Mouse (Mus musculus) frontal cortex, adult (tissue): ENCODE data around the gene Ctnna2.
A peak's percentile ranks its signal among the peaks of the same experiment; 100 is the strongest.

Experiments
- ATAC-seq: cut with Nextera tagmentation; 2 replicates; pipeline ENCODE4 v1.9.2; 2017; ENCODE audit warnings: mild to moderate bottlenecking, moderate library complexity, mixed read lengths; ENCODE audit not compliant: low TSS enrichment

Ctnna2 gene

DNA sequence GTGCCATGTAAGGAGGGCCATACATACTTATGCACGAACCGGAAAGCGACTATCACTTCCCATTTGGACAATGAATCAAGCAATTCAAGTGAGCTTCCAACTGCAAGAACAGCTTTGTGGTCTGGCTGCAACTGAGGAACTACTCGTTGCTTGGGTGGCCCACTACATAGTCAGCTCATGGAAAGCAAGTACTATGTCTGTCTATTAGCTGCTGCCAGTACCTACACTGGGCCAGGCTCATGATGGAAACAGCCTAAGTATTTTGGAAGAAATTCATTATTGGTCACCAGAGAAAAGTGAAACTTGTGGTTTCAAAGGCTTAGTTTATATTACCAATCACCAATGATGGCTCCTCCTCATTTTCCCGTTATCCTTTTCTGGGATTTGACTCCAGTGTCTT is 693.2 kb downstream of the Ctnna2 start:
- no peak for ATAC-seq

GRCm38 (mm10) chr6:77278794-77279193 is 700.7 kb downstream of the Ctnna2 start:
- ATAC-seq = peak; percentile 90

GRCm38 (mm10) chr6:77265163-77265562 is 714.3 kb downstream of the Ctnna2 start:
- no peak for ATAC-seq

DNA sequence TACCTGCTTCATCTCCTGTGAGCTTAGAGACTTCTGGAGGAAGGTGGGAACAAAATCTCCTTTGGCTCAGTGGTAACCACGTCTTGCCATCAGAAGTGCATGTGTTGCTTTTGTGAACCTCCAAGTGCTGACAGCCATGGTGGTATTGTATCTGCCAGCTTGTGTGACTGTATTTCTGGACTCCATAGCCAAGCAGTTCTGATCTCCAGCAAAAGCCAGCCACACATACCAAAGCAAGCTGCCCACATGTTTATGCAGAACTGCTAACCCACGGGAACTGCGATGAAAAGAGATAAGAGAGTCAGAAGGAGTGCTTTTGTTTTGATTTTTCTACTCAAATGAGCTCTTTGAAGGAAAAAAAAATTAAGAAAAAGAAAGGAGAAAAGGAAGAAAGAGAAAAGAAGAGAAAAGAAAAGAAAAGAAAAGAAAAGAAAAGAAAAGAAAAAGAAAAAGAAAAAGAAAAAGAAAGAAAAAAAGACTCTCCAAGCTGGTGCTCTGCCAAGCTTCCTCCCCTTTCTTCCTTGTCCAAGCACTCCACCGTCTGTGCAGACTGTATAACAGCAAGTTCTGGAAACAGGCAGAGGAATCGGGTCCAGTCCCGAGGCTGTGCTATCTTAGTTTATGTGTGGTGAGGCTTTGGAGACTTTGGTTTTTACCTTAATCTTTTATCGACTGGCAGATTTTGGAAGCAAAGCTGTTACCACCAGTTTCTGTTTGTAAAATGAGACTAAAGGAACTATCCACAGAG is 722.0 kb downstream of the Ctnna2 start:
- peak; percentile 89 for ATAC-seq

DNA sequence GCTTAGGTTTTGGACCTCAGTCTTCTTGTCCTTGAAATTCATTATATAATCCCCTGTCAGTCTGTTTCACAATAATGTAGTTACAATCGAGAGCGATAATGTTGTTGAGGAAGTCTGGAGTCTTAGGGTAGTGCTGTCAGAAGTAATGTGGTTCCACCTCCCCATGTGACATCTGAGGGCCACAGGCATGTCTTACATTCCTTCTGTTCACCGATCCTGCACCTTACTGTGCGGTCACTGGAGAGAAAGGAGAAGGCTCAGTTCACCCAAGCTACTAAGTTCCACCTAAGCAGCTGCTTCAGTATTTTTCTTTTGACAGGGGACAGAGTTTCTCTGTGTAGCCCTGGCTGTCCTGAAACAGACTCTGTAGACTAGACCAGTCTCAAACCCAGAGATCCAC is 723.2 kb downstream of the Ctnna2 start:
- ATAC-seq = no peak

GRCm38 (mm10) chr6:77253480-77253879 is 726.0 kb downstream of the Ctnna2 start:
- ATAC-seq = peak; percentile 39

GRCm38 (mm10) chr6:77243541-77244231 is 735.8 kb downstream of the Ctnna2 start:
- peak; percentile 14 for ATAC-seq

- peak; percentile 73 for ATAC-seq
Measured at GRCm38 (mm10) chr6:77242601-77243406, 736.7 kb downstream of the Ctnna2 start, which contains the start of gene Lrrtm1. Gene Lrrtm1, plus strand, starts transcription at chr6:77242689.

DNA sequence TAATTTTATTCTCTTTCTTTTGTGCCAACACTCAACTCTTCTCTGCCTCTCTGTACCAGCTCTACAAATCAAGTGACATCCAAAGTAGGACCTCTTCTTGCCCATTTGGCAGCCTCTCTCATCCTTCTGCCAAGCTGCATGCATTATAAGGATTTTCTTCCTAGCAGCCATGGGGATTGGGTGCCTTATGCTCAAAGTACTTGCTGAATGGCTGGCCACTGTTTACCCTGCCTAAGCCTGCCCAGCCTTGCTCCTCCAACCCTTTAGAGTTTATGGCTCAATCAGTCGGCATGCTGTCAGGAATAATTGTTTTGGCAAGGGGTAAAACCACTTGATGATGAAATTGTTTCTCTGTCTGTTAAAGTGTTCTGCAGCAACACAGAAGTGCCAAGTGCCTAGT is 739.1 kb downstream of the Ctnna2 start:
- peak; percentile 10; the same call in 1 of the 2 replicates for ATAC-seq

DNA sequence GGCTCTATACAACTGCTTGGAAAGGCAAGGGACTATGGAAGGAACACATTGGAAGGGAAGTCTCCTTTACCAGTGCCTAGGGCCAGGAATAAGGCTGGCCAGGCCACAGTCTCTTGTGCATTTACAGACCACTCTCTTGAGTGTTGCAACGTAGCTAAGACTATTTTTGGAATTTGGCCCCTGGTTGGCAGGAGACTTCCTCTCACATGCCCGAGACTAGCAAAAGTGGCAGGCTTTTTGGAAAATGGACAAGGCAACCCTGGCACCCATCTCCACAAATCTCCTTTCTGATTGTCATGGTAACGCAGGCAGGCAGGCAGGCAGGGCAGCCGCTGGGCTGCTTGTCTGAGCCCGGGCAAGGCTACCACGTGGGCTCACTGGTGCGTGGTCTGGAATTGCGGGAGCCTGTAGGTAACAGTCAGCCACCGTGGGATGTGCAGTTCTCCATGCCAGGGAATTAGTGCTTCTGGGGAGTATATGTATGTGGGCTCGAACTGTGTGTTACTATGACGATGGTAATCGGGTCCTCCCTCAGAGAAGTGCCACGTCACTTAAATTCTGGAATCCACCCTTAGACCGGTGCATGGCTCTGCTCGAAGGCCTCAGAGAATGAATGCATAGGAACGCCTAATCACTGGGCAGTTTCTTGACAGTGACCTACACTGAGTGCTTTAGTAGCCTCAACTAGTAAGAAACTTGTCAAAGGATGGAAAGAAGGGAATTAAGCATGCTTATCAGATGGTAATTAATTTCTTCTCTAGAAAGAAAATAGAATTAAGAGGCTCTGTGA is 756.5 kb downstream of the Ctnna2 start:
- peak; percentile 87 for ATAC-seq

GRCm38 (mm10) chr6:77220776-77221175 is 758.7 kb downstream of the Ctnna2 start:
- ATAC-seq = no peak

DNA sequence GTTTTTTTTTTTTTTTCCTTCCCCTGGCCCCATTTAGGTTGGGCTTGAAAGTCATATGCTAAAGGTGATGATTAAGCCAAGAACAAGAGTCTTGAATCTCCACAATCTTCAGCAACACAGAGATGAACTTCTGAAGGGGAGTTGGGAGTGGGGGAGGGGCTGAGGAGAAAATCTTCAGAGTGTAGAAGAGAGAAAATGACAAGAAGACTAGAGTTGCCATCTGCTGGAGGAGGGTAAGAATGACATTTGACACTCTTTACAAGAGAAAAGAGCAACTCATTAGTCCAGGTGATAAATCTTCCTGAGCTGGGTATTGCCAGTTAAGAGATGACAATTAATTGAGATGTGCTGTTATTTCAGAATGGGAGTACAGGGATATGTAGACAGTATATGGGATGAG is 760.6 kb downstream of the Ctnna2 start:
- ATAC-seq = no peak

DNA sequence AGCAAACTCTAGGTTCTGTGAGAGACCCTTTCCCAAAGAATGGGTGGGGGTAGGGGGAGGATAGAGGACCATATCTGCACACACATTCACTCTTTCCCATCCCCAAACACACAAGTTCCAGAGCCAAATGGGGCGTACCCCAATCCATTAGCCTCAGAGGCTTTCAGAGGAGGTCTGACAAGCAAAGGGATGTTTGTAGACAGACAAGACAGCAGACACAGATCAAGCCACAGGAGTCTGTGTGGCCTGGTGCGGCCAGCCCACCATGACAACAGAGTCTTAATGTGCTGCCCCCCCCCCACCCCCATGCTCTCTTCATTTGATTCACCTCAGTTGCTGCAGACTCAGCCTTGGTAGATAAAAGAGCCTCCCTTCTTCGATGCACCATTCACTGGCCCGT is 764.2 kb downstream of the Ctnna2 start:
- ATAC-seq = no peak

GRCm38 (mm10) chr6:77213757-77214409 is 765.6 kb downstream of the Ctnna2 start:
- ATAC-seq = no peak

- ATAC-seq = peak; percentile 58
Measured at GRCm38 (mm10) chr6:77209929-77210328, 769.6 kb downstream of the Ctnna2 start.

DNA sequence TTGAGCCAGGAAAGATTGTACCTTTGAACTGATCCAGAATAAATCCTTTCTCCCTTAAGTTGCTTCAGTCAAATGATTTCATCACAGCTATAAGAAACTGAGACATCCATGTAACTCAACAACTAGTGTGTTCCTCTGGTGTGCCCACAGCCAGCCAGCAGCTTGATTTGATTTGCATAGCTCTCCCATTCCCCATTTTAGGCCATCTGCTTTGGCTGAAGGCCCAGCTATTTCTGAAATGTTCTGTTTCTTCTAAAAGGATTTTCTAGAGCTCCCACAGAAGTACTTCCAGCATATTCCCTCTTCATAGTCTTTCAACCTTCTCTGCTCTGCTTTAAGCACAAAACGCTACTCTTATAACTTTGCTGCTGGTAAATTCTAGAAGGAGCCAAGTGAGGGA is 770.3 kb downstream of the Ctnna2 start:
- ATAC-seq = peak; percentile 72

GRCm38 (mm10) chr6:77199375-77199774 is 780.1 kb downstream of the Ctnna2 start:
- ATAC-seq = no peak

GRCm38 (mm10) chr6:77196650-77197049 is 782.8 kb downstream of the Ctnna2 start:
- ATAC-seq = 0 out of 2 replicates have a peak, but pooled peaks have one; percentile 6

- no peak for ATAC-seq
Measured at GRCm38 (mm10) chr6:77191635-77192034, 787.9 kb downstream of the Ctnna2 start.

- no peak for ATAC-seq
Measured at GRCm38 (mm10) chr6:77188628-77189027, 790.9 kb downstream of the Ctnna2 start.

DNA sequence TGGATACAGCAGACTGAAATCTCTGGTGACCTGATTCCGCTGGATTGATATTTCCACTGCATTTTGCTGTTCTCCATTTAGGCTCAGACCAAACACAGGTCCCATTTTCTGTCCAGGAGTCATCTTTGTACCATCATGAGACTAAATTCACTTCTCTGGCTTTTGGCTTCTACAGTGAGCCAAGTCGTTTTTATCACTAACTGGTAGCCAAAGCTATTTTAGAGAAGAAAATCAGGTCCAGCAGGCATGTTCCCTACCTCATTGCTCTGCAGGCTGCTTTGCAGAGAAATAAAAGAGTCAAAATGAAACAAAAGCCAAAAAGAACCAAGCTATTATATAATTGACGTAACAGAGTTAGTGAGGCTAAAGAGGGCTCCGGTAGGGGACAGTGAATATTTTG is 793.7 kb downstream of the Ctnna2 start:
- peak; percentile 79 for ATAC-seq
